Mouse (Mus musculus) midbrain, embryonic 16.5 days (tissue): ENCODE data around the gene Jmjd7. TPM values are rescaled to one million over a fixed set of nuclear protein-coding genes. Genes with fewer than 3 reads are reported as not detected.

Experiments used
- ATAC-seq: fragments of 200-750 bp; cut with Nextera tagmentation; 2 replicates; pipeline ENCODE4 v1.8.0; 2017; ENCODE audit warnings: moderate TSS enrichment
- H3K27ac ChIP-seq: fragments of 300-500 bp; sonication (generic); 2 replicates; pipeline ENCODE4 v1.5.1; 2014; ENCODE audit warnings: mild to moderate bottlenecking, low read length, mixed read lengths
- H3K27me3 ChIP-seq: fragments of 300-500 bp; sonication (generic); 2 replicates; pipeline ENCODE4 v1.6.1; 2014; ENCODE audit warnings: low read depth, low read length, mixed read lengths; ENCODE audit not compliant: control insufficient read depth, insufficient read depth
- H3K36me3 ChIP-seq: fragments of 300-500 bp; sonication (generic); 2 replicates; pipeline ENCODE4 v1.6.1; 2014; ENCODE audit warnings: mild to moderate bottlenecking, low read length, moderate library complexity, mixed read lengths; ENCODE audit not compliant: control insufficient read depth, insufficient read depth
- H3K4me1 ChIP-seq: fragments of 300-500 bp; sonication (generic); 2 replicates; pipeline ENCODE4 v1.6.1; 2014; ENCODE audit warnings: mild to moderate bottlenecking, low read length, mixed read lengths; ENCODE audit not compliant: control insufficient read depth, insufficient read depth
- H3K4me2 ChIP-seq: fragments of 300-500 bp; sonication (generic); 2 replicates; pipeline ENCODE4 v1.6.1; 2014; ENCODE audit warnings: mild to moderate bottlenecking, low read length, mixed read lengths
- H3K4me3 ChIP-seq: fragments of 300-500 bp; sonication (generic); 2 replicates; pipeline ENCODE4 v1.5.1; 2014; ENCODE audit warnings: low read depth, mild to moderate bottlenecking, low read length, moderate library complexity, mixed read lengths
- H3K9ac ChIP-seq: fragments of 300-500 bp; sonication (generic); 2 replicates; pipeline ENCODE4 v1.6.1; 2014; ENCODE audit warnings: low read depth, low read length, mixed read lengths
- H3K9me3 ChIP-seq: fragments of 300-500 bp; sonication (generic); replicated peaks from 2 replicates; pipeline ENCODE4 v1.6.1; 2014; ENCODE audit warnings: mild to moderate bottlenecking, low read length, mixed read lengths; ENCODE audit not compliant: control insufficient read depth, poor library complexity, severe bottlenecking
- WGBS: fragments of 180-500 bp; shearing (Covaris S2); extraction: QIAGEN DNeasy Blood & Tissue Kit; methylation state at CpG from one replicate; pipeline ENCODE4 v1.1.7; 2014; 5-methylcytosine and 5-hydroxymethylcytosine counted together
- polyA plus RNA-seq: library from polyadenylated mRNA; unstranded; fragments of >200 nt; fragmentation: Nextera tagmentation; extraction: Ambion mirVana; gene quantifications from 2 replicates; pipeline ENCODE4 v1.2.1, GENCODE M21; 2015

The Jmjd7 gene
- polyA plus RNA-seq, 1 experiment from 2014 or later: 16.7 TPM

DNA sequence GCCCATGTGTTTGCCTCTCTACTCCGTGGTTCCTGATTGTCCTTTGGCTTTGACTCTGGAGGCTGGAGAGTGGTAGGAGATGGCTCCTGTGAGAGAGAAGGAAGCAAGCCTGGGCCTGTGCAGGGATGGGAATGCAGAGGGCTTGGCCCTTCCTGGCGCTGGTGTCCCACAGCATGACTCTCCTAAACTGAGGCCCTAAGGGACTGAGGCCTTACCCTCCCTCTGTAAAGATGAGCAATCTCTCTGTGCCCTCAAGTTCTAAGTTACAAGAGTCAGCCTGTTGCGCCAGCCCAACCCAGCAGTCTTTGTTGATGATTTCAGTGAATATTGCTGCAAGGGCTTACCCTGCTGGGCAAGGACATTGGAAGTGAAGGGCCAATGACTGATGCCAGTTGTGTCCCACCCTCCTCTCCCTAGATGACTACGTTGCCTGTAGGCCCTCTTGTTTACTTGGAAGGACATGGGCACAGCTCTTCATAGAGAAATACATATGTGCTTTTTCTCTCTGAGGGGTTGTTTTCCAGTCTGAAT is 19.5 kb upstream of the Jmjd7 start:
- no peak overlapping the region for H3K4me2 ChIP-seq
- no peaks in the 10 kb centered on the region for H3K4me1 ChIP-seq
- ATAC-seq: no peak
- 85% methylated on average over 4 of the region's 4 CpGs for WGBS
- H3K9me3 ChIP-seq: no peaks in the 10 kb centered on the region
- H3K27ac ChIP-seq: no peak overlapping the region
- no peaks in the 10 kb centered on the region for H3K27me3 ChIP-seq
- H3K36me3 ChIP-seq: peaks cover 6% of the 10 kb centered on the region; the same call in 1 of the 2 replicates
- H3K9ac ChIP-seq: no peak overlapping the region
- H3K4me3 ChIP-seq: no peak overlapping the region

DNA sequence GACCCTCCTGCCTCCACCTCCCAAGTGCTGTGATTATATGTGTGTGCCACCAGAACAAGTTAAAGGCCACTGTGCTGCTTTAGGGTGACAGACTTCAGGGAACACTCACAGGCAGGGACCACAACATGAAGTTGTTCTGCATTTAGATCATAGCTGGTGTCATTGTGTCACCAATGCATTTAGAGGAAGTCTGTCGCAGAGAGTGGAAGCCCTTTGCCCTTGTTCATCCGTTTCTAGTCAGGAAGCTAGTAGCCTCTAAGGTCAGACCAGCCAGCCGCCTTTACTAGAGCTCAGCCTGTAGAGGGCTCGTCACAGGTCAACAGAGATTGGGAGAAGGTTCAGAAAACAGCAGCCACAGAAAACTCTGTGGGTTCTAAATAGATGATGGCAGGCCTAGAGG is 18.6 kb upstream of the Jmjd7 start:
- no peak for ATAC-seq
- Histone ChIP-seq H3K27ac (no peak overlapping the region), H3K4me3 (no peak overlapping the region), H3K9ac (no peak overlapping the region), H3K27me3 (no peaks in the 10 kb centered on the region), H3K4me1 (no peaks in the 10 kb centered on the region), H3K4me2 (no peak overlapping the region), H3K36me3 (peaks cover 9% of the 10 kb centered on the region; the same call in 1 of the 2 replicates), H3K9me3 (no peaks in the 10 kb centered on the region)
- 74% methylated on average over 4 of the region's 4 CpGs for WGBS

DNA sequence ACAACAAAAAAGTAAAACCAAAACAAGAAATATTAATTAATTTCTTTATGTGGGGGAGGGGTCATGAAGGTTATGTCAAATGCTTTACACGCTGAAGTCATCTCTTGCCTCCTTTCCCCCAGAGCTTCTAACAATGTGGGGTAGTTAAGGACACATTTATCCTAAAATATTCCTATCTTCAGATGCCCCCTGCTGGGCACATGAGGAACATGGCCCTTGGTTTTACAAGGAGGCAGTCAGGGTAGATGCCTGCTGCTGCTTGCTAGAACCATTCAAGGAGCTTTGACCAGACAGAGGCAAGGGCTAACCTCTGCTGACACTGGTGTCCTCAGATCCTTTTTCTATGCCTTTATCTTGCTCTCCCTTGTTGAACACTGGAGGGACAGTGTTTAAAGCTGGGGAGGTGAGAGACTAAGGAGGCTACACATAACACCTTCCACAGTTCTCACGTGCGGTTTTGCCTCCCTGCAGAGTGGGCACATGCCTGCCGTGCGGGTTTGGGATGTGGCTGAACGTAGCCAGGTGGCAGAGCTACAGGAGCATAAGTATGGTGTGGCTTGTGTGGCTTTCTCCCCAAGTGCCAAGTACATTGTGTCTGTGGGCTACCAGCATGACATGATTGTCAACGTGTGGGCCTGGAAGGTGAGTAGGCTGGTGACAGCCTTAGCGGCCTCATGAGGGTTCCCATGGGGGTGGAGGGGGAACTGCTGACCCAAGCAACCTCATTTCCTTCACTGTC is 15.7 kb upstream of the Jmjd7 start:
- ATAC-seq: no peak
- H3K9ac ChIP-seq: no peak overlapping the region

DNA sequence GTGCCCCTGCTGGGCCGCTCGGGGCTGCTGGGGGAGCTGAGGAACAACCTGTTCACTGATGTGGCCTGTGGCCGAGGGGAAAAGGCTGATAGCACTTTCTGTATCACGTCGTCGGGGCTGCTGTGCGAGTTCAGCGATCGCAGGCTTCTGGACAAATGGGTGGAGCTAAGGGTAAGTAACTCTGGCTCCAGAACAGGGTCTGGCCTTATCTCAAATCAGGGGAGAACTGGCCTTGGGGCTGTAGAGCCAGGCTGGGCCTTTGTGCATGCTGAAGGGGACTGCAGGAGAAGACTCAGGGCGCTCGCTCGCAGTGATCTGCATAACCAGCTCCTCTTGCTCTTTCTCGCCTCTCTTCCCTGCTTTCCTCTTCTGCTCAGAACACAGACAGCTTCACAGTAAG is 14.4 kb upstream of the Jmjd7 start:
- H3K9ac ChIP-seq: no peak overlapping the region
- no peaks in the 10 kb centered on the region for H3K4me1 ChIP-seq
- H3K36me3 ChIP-seq: peaks cover 6% of the 10 kb centered on the region; the same call in 1 of the 2 replicates
- H3K4me3 ChIP-seq: no peak overlapping the region
- 91% methylated on average over 13 of the region's 13 CpGs for WGBS
- no peak overlapping the region for H3K27ac ChIP-seq
- H3K4me2 ChIP-seq: no peak overlapping the region
- H3K9me3 ChIP-seq: no peaks in the 10 kb centered on the region
- no peak for ATAC-seq
- H3K27me3 ChIP-seq: no peaks in the 10 kb centered on the region

More for the DNA sequence above, 15.7 kb upstream of the Jmjd7 start:
- Histone ChIP-seq H3K36me3 (peaks cover 6% of the 10 kb centered on the region; the same call in 1 of the 2 replicates), H3K4me1 (no peaks in the 10 kb centered on the region), H3K27ac (no peak overlapping the region), H3K4me2 (no peak overlapping the region), H3K27me3 (no peaks in the 10 kb centered on the region), H3K9me3 (no peaks in the 10 kb centered on the region), H3K4me3 (no peak overlapping the region)
- WGBS: 79% methylated on average over 8 of the region's 8 CpGs

DNA sequence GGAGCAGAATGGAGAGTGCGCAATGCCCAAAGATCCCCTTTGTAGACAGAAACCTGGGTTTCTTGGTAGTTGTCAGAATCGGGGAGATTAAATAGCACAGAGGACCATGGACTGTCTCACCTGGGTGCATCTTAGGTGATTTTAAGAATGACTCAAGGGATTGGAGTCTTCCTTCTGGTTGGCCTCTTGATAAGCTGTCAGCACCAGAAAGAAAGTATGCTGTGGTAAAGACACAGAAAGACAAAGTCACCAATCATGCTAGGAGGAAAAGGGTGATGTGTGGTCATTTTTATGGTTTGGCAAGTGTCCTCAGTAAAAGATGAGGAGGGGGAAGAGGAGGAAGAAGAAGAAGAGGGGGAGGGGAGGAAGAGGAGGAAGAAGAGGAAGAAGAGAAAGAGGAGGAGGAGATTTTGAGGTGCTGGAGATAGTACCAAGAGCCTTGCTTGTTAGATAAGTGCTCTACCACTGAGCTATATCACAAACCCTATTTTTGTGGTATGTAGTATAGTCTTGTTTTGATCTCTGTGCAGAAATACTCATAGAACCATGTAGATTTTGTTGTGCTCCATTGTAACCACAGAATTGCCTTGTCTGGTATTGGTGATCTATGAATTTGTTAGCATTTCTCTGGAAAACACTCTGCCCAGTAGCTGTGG is 13.3 kb upstream of the Jmjd7 start:
- WGBS: 91% methylated on average over 2 of the region's 2 CpGs
- Histone ChIP-seq H3K36me3 (peaks cover 8% of the 10 kb centered on the region; the same call in 1 of the 2 replicates), H3K4me2 (no peak overlapping the region), H3K9me3 (no peaks in the 10 kb centered on the region), H3K4me1 (no peaks in the 10 kb centered on the region), H3K27ac (no peak overlapping the region), H3K27me3 (no peaks in the 10 kb centered on the region), H3K4me3 (no peak overlapping the region), H3K9ac (no peak overlapping the region)
- no peak for ATAC-seq

DNA sequence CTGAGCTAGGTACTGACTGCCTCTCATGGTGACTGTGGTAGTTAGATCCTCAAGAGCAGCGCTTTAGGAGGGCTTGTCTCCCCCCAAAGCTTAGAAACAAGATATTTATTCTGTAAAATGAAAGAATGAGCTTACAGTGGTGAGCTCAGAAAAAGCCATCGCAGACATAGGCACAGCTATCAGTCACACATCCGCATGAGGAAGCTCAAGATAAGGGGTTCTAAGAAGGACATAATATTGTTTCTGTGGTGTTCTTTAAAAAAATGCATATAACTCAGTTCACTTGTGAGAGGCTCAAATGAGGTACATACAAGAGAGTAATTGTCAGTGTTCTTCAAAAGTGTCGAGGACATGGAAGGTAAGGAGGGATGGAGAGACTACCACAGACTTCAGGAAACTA is 11.4 kb upstream of the Jmjd7 start:
- no peaks in the 10 kb centered on the region for H3K27me3 ChIP-seq
- H3K4me1 ChIP-seq: no peaks in the 10 kb centered on the region
- no peak overlapping the region for H3K27ac ChIP-seq
- no peak for ATAC-seq
- H3K9me3 ChIP-seq: no peaks in the 10 kb centered on the region
- H3K36me3 ChIP-seq: peaks cover 14% of the 10 kb centered on the region; the same call in 1 of the 2 replicates
- WGBS: 96% methylated on average over 4 of the region's 4 CpGs
- H3K4me2 ChIP-seq: no peak overlapping the region
- no peak overlapping the region for H3K4me3 ChIP-seq
- H3K9ac ChIP-seq: no peak overlapping the region

DNA sequence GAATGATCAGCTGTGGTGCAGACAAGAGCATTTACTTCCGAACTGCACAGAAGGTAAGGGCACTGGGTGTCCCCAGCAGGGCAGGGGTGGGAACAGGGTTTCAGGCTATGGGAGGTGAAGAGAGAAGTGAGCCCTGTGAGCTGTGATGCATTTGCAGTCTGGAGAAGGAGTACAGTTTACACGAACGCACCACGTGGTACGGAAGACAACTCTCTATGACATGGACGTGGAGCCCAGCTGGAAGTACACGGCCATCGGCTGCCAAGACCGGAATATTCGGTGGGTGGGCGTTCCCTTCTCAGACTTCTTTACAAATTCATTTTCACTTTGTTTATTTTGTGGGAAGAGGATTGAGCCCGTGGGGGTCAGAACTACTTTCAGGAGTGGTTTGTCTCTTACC is 9.7 kb upstream of the Jmjd7 start:
- no peak for ATAC-seq

DNA sequence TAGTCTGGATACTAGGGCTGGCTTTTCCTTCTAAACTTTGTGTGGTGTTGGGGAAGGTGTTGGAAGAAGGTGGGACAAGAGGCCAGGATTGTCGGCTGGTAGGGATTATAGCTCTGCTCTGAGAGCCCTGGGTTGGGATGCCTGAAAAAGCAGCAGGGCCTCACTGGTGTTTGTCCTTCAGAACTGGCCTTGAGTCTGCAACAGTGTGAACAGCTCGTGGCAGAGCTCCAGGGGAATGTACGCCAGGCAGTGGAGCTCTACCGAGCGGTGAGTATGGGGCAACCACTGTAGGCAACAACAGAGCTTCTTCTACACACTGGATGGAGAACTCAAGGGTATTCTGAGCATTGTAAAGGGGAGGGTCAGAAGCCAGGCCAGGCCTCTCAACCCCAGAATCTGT is 2.9 kb upstream of the Jmjd7 start:
- 88% methylated on average over 5 of the region's 5 CpGs for WGBS
- peaks cover 27% of the 10 kb centered on the region for H3K36me3 ChIP-seq
- no peaks in the 10 kb centered on the region for H3K27me3 ChIP-seq
- H3K9me3 ChIP-seq: no peaks in the 10 kb centered on the region
- H3K4me3 ChIP-seq: no peak overlapping the region
- no peak for ATAC-seq
- no peak overlapping the region for H3K9ac ChIP-seq
- H3K27ac ChIP-seq: no peak overlapping the region
- no peak overlapping the region for H3K4me2 ChIP-seq
- peaks cover 14% of the 10 kb centered on the region for H3K4me1 ChIP-seq

More for the DNA sequence above, 9.7 kb upstream of the Jmjd7 start:
- no peak overlapping the region for H3K27ac ChIP-seq
- no peak overlapping the region for H3K4me2 ChIP-seq
- H3K4me1 ChIP-seq: no peaks in the 10 kb centered on the region
- H3K36me3 ChIP-seq: peaks cover 25% of the 10 kb centered on the region
- no peaks in the 10 kb centered on the region for H3K27me3 ChIP-seq
- H3K9me3 ChIP-seq: no peaks in the 10 kb centered on the region
- WGBS: 88% methylated on average over 12 of the region's 12 CpGs
- H3K4me3 ChIP-seq: no peak overlapping the region
- H3K9ac ChIP-seq: no peak overlapping the region

DNA sequence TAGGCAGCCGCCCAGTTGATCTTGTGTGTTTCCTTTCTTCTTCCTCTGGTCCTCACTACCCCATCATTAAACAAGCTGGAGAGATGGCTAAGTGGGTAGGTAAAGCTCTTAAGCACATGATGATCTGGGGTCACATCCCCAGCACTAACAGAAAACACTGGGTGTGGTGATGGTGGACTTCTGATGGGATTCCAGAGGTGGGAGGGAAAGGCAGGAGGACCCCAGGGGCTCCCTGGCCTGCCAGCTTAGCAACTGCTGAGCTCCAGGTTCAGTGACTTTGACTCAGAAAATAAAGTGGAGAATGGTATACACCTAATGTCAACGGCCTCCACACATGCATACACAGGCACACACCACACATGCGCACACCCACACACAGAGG is 658 bp downstream of the Jmjd7 start:
- H3K9ac ChIP-seq: peak overlapping the region; percentile 81
- peak overlapping the region; percentile 59 for H3K4me2 ChIP-seq
- H3K36me3 ChIP-seq: peaks cover 13% of the 10 kb centered on the region
- H3K27me3 ChIP-seq: no peaks in the 10 kb centered on the region
- H3K27ac ChIP-seq: peak overlapping the region; percentile 90
- H3K9me3 ChIP-seq: no peaks in the 10 kb centered on the region
- peak overlapping the region; percentile 69 for H3K4me3 ChIP-seq
- peaks cover 14% of the 10 kb centered on the region for H3K4me1 ChIP-seq
- 46% methylated on average over 3 of the region's 3 CpGs for WGBS
- peak; percentile 36 for ATAC-seq
